Mouse (Mus musculus): ENCODE results near the gene Tpcn1. TPM values are rescaled to one million over a fixed set of nuclear protein-coding genes. Genes with fewer than 3 reads are reported as not detected.

Tpcn1 gene
- total and polyA plus RNA-seq, 3 experiments: 38.1 to 59.8 (median 51.3) TPM

Other genes with a start within 250 kb of the Tpcn1 start
- gene Lhx5, start 157.0 kb downstream of the Tpcn1 start, total RNA-seq (2021): not detected
- gene Lhx5, start 157.0 kb downstream of the Tpcn1 start, polyA plus RNA-seq (2012; rRNA removed): not detected in 2 replicates
- gene Sdsl, start 115.9 kb downstream of the Tpcn1 start, total RNA-seq (2021): 10 to 100 TPM; 46.3 to 71.9 TPM
- 114 and 115 TPM in 2 replicates for gene Sdsl, start 115.9 kb downstream of the Tpcn1 start, polyA plus RNA-seq (2012; rRNA removed)
- under 1 TPM in 1 of 2 experiments, not detected in 1; 0.55 TPM for gene Sds, start 112.1 kb downstream of the Tpcn1 start, total RNA-seq (2021)
- gene Sds, start 112.1 kb downstream of the Tpcn1 start, polyA plus RNA-seq (2012; rRNA removed): 1.2 TPM in 1 of 2 replicates, not detected in the other
- 10 to 100 TPM; 85.2 to 91.3 TPM for gene Plbd2, start 85.0 kb downstream of the Tpcn1 start, total RNA-seq (2021)
- gene Plbd2, start 85.0 kb downstream of the Tpcn1 start, polyA plus RNA-seq (2012; rRNA removed): 70.2 and 92.9 TPM in 2 replicates
- 10 to 100 TPM; 25.5 to 46.3 TPM for gene Slc8b1, start 77.5 kb downstream of the Tpcn1 start, total RNA-seq (2021)
- gene Slc8b1, start 77.5 kb downstream of the Tpcn1 start, polyA plus RNA-seq (2012; rRNA removed): 40.1 and 49.3 TPM in 2 replicates
- under 1 TPM; 0.29 to 0.55 TPM for gene Iqcd, start 343 bp upstream of the Tpcn1 start, total RNA-seq (2021)
- gene Iqcd, start 343 bp upstream of the Tpcn1 start, polyA plus RNA-seq (2012; rRNA removed): 0.29 and 0.49 TPM in 2 replicates
- gene Rita1, start 23.9 kb upstream of the Tpcn1 start, total RNA-seq (2021): 10 to 100 TPM; 11.6 to 22.7 TPM
- 32.5 and 33.5 TPM in 2 replicates for gene Rita1, start 23.9 kb upstream of the Tpcn1 start, polyA plus RNA-seq (2012; rRNA removed)
- gene Ddx54, start 24.1 kb upstream of the Tpcn1 start, total RNA-seq (2021): 10 to 100 TPM; 46.8 to 49.5 TPM
- gene Ddx54, start 24.1 kb upstream of the Tpcn1 start, polyA plus RNA-seq (2012; rRNA removed): 42.7 and 49.6 TPM in 2 replicates
- gene Cfap73, start 45.6 kb upstream of the Tpcn1 start, total RNA-seq (2021): 1 to 10 TPM in 1 of 2 experiments, not detected in 1; 1.6 TPM
- gene Cfap73, start 45.6 kb upstream of the Tpcn1 start, polyA plus RNA-seq (2012; rRNA removed): not detected in 2 replicates
- gene Rasal1, start 60.1 kb upstream of the Tpcn1 start, total RNA-seq (2021): 10 to 100 TPM in 1 of 2 experiments, 1 to 10 TPM in 1; 4.6 to 16.1 TPM
- 19.0 and 19.2 TPM in 2 replicates for gene Rasal1, start 60.1 kb upstream of the Tpcn1 start, polyA plus RNA-seq (2012; rRNA removed)
- gene Dtx1, start 123.3 kb upstream of the Tpcn1 start, total RNA-seq (2021): 10 to 100 TPM; 12.8 to 13.4 TPM
- gene Dtx1, start 123.3 kb upstream of the Tpcn1 start, polyA plus RNA-seq (2012; rRNA removed): 28.5 and 28.6 TPM in 2 replicates
- gene Oas2, start 161.2 kb upstream of the Tpcn1 start, total RNA-seq (2021): under 1 TPM; 0.55 to 0.92 TPM
- gene Oas2, start 161.2 kb upstream of the Tpcn1 start, polyA plus RNA-seq (2012; rRNA removed): 3.5 and 3.7 TPM in 2 replicates
- under 1 TPM; 0.31 to 0.72 TPM for gene Oas3, start 189.0 kb upstream of the Tpcn1 start, total RNA-seq (2021)
- gene Oas3, start 189.0 kb upstream of the Tpcn1 start, polyA plus RNA-seq (2012; rRNA removed): 1.5 and 1.6 TPM in 2 replicates
- gene Oas1e, start 206.9 kb upstream of the Tpcn1 start, total RNA-seq (2021): not detected
- not detected in 2 replicates for gene Oas1e, start 206.9 kb upstream of the Tpcn1 start, polyA plus RNA-seq (2012; rRNA removed)
- under 1 TPM; 0.49 to 0.97 TPM for gene Oas1c, start 223.8 kb upstream of the Tpcn1 start, total RNA-seq (2021)
- gene Oas1c, start 223.8 kb upstream of the Tpcn1 start, polyA plus RNA-seq (2012; rRNA removed): 1.0 and 2.8 TPM in 2 replicates

Measured in adrenal gland, adult 2 months (tissue).